In genomic region chr7:80301522-80301921, GRCm38 (mm10) we compare ENCODE assay signal across 16 mouse cellular contexts. TPM values are rescaled to one million over a fixed set of nuclear protein-coding genes. Genes with fewer than 3 reads are reported as not detected.
DNase-seq lines count a peak whose midpoint lies in the region; ATAC-seq and TF ChIP-seq lines count a peak whose summit lies in the region.
"Had no signal": no experiment of that assay in that cellular context is flagged by ENCODE, and none has a peak within 500 bp of the region (broad histone marks: within the 10 kb centered on the region; RNA-seq: fewer than 3 reads in every experiment).

No protein-coding gene starts in this region.

- no peak for TF ChIP-seq POLR2A in thymus, adult 2 months (IDR thresholded peaks at IDR 0.05; ENCODE audit: control insufficient read depth, extremely low read depth, insufficient read depth, low read length, poor library complexity)

- peak; percentile 28; the same call in 1 of the 2 replicates for TF ChIP-seq CTCF in kidney, postnatal 0 days (IDR thresholded peaks at IDR 0.05; ENCODE audit: low read depth)
- no peak for TF ChIP-seq CTCF in thymus, adult 2 months (IDR thresholded peaks at IDR 0.05; ENCODE audit: borderline replicate concordance, control insufficient read depth, extremely low read depth, insufficient read depth, low read length, poor library complexity)

- no peak for ATAC-seq in kidney, postnatal 0 days (replicated peaks; ENCODE audit: low FRiP score, low read depth)
- ATAC-seq in kidney, embryonic 14.5 days (ENCODE audit: low FRiP score, low TSS enrichment), result no peak
- ATAC-seq in cerebellum, adult (ENCODE audit: insufficient number of reproducible peaks, low FRiP score, low TSS enrichment), result no peak
- ATAC-seq: forebrain, embryonic 13.5 days had no signal

- no peak overlapping the region for H3K4me2 ChIP-seq in kidney, postnatal 0 days (ENCODE audit: low read length)
- H3K4me2 ChIP-seq in kidney, embryonic 14.5 days (replicated peaks; ENCODE audit: low read depth, low read length), result no peak overlapping the region
- H3K4me2 ChIP-seq: forebrain, embryonic 13.5 days; hindbrain, embryonic 12.5 days had no signal

- H3K36me3 ChIP-seq in kidney, postnatal 0 days (ENCODE audit: insufficient read depth, low read length), result peaks cover 30% of the 10 kb centered on the region
- peaks cover 66% of the 10 kb centered on the region for H3K36me3 ChIP-seq in kidney, embryonic 14.5 days (ENCODE audit: control insufficient read depth, insufficient read depth, low read length)
- H3K36me3 ChIP-seq in thymus, adult 2 months (ENCODE audit: control insufficient read depth, insufficient read depth, low read length), result peaks cover 58% of the 10 kb centered on the region

- no peak overlapping the region for H3K4me3 ChIP-seq in kidney, postnatal 0 days (replicated peaks; ENCODE audit: low read depth, low read length)
- H3K4me3 ChIP-seq in kidney, embryonic 14.5 days (ENCODE audit: low read length), result no peak overlapping the region
- H3K4me3 ChIP-seq in thymus, adult 2 months (ENCODE audit: control insufficient read depth, insufficient read depth, low read length), result no peak overlapping the region
- H3K4me3 ChIP-seq: forebrain, embryonic 13.5 days; hindbrain, embryonic 12.5 days had no signal

- H3K4me1 ChIP-seq in kidney, postnatal 0 days (replicated peaks; ENCODE audit: insufficient read depth, low read length), result no peaks in the 10 kb centered on the region
- H3K4me1 ChIP-seq in kidney, embryonic 14.5 days (ENCODE audit: control insufficient read depth, insufficient read depth, low read length), result no peaks in the 10 kb centered on the region
- no peaks in the 10 kb centered on the region; the same call in 1 of the 2 replicates for H3K4me1 ChIP-seq in thymus, adult 2 months (replicated peaks; ENCODE audit: control insufficient read depth, insufficient read depth, low read length)

- WGBS in kidney, postnatal 0 days, result 87% methylated on average over 2 of the region's 2 CpGs
- WGBS in kidney, embryonic 14.5 days, result 91% methylated on average over 2 of the region's 2 CpGs
- 97% methylated on average over 2 of the region's 2 CpGs for WGBS in thymus, adult 2 months

- no peak overlapping the region for H3K27ac ChIP-seq in kidney, postnatal 0 days
- H3K27ac ChIP-seq in kidney, embryonic 14.5 days (ENCODE audit: low read depth, low read length), result no peak overlapping the region
- H3K27ac ChIP-seq in thymus, adult 2 months (ENCODE audit: control insufficient read depth, insufficient read depth, low read length), result no peak overlapping the region
- H3K27ac ChIP-seq: forebrain, embryonic 13.5 days; hindbrain, embryonic 12.5 days; macrophage had no signal

- H3K9ac ChIP-seq in kidney, postnatal 0 days (ENCODE audit: low read depth, low read length), result no peak overlapping the region
- no peak overlapping the region for H3K9ac ChIP-seq in kidney, embryonic 14.5 days (ENCODE audit: low read depth, low read length)
- H3K9ac ChIP-seq: forebrain, embryonic 13.5 days; hindbrain, embryonic 12.5 days had no signal

- DNase-seq in kidney, postnatal 0 days (ENCODE audit: low spot score), result no peak
- DNase-seq in thymus, postnatal 4 days, result peak; percentile 42
- DNase-seq in thymus, adult 2 months, result no peak
- DNase-seq in induced T-regulatory cell, adult 2 months (ENCODE audit: low read depth), result peak; percentile 51
- DNase-seq in left cerebral cortex, adult 18-20 months (ENCODE audit: low spot score in 2 of 2), result no peak
- DNase-seq: adrenal gland, postnatal 25 days; cerebellum, postnatal 10 days; embryo, embryonic 11 days; kidney, adult 11 months; kidney, postnatal 25 days; right cerebral cortex, postnatal 4 days had no signal

- H3K9me3 ChIP-seq in kidney, postnatal 0 days (replicated peaks; ENCODE audit: low read length), result no peaks in the 10 kb centered on the region
- no peaks in the 10 kb centered on the region for H3K9me3 ChIP-seq in kidney, embryonic 14.5 days (ENCODE audit: control insufficient read depth, low read length)
- H3K9me3 ChIP-seq: forebrain, embryonic 13.5 days; hindbrain, embryonic 12.5 days had no signal

- no peaks in the 10 kb centered on the region for H3K27me3 ChIP-seq in kidney, postnatal 0 days (ENCODE audit: insufficient read depth, low read length)
- H3K27me3 ChIP-seq in kidney, embryonic 14.5 days (ENCODE audit: control insufficient read depth, insufficient read depth, low read length), result no peaks in the 10 kb centered on the region
- no peaks in the 10 kb centered on the region for H3K27me3 ChIP-seq in thymus, adult 2 months (ENCODE audit: control insufficient read depth, insufficient read depth, low read length)
- H3K27me3 ChIP-seq: forebrain, embryonic 13.5 days; hindbrain, embryonic 12.5 days had no signal

RNA-seq across cellular contexts. Expression of gene Prc1, which starts 7.3 kb away (rescaled TPM):
- polyA plus RNA-seq in kidney, postnatal 0 days (2015; fragmentation: Nextera tagmentation; extraction: Ambion mirVana), result 53.8 and 59.6 TPM in 2 replicates
- 140 and 158 TPM in 2 replicates for polyA plus RNA-seq in kidney, embryonic 14.5 days (2014; fragmentation: Nextera tagmentation; extraction: Ambion mirVana)
- polyA plus RNA-seq in thymus, adult 2 months (2012; rRNA removed), result 80.6 and 84.4 TPM in 2 replicates
- total RNA-seq in left cerebral cortex, adult 18-20 months (2021), result under 1 TPM; 0.75 to 0.93 TPM

RNA-seq across cellular contexts. Expression of gene Rccd1, which starts 22.7 kb away (rescaled TPM):
- 3.7 and 4.3 TPM in 2 replicates for polyA plus RNA-seq in kidney, postnatal 0 days (2015; fragmentation: Nextera tagmentation; extraction: Ambion mirVana)
- polyA plus RNA-seq in kidney, embryonic 14.5 days (2014; fragmentation: Nextera tagmentation; extraction: Ambion mirVana), result 15.1 and 15.9 TPM in 2 replicates
- polyA plus RNA-seq in thymus, adult 2 months (2012; rRNA removed), result 17.6 and 20.4 TPM in 2 replicates
- 10 to 100 TPM; 13.1 to 14.5 TPM for total RNA-seq in left cerebral cortex, adult 18-20 months (2021)

RNA-seq across cellular contexts. Expression of gene Vps33b, which starts 32.1 kb away (rescaled TPM):
- 4.9 and 5.7 TPM in 2 replicates for polyA plus RNA-seq in kidney, postnatal 0 days (2015; fragmentation: Nextera tagmentation; extraction: Ambion mirVana)
- polyA plus RNA-seq in kidney, embryonic 14.5 days (2014; fragmentation: Nextera tagmentation; extraction: Ambion mirVana), result 9.9 and 15.5 TPM in 2 replicates
- 21.9 and 23.3 TPM in 2 replicates for polyA plus RNA-seq in thymus, adult 2 months (2012; rRNA removed)
- 10 to 100 TPM; 18.8 to 21.6 TPM for total RNA-seq in left cerebral cortex, adult 18-20 months (2021)

RNA-seq across cellular contexts. Expression of gene Unc45a, which starts 39.3 kb away (rescaled TPM):
- 28.2 and 29.7 TPM in 2 replicates for polyA plus RNA-seq in kidney, postnatal 0 days (2015; fragmentation: Nextera tagmentation; extraction: Ambion mirVana)
- polyA plus RNA-seq in kidney, embryonic 14.5 days (2014; fragmentation: Nextera tagmentation; extraction: Ambion mirVana), result 17.8 and 27.8 TPM in 2 replicates
- 97.7 and 105 TPM in 2 replicates for polyA plus RNA-seq in thymus, adult 2 months (2012; rRNA removed)
- total RNA-seq in left cerebral cortex, adult 18-20 months (2021), result 10 to 100 TPM; 38.0 to 40.4 TPM

RNA-seq across cellular contexts. Expression of gene Ngrn, which starts 40.5 kb away (rescaled TPM):
- 48.9 and 50.6 TPM in 2 replicates for polyA plus RNA-seq in kidney, postnatal 0 days (2015; fragmentation: Nextera tagmentation; extraction: Ambion mirVana)
- 44.8 and 49.7 TPM in 2 replicates for polyA plus RNA-seq in kidney, embryonic 14.5 days (2014; fragmentation: Nextera tagmentation; extraction: Ambion mirVana)
- 43.2 and 53.8 TPM in 2 replicates for polyA plus RNA-seq in thymus, adult 2 months (2012; rRNA removed)
- total RNA-seq in left cerebral cortex, adult 18-20 months (2021), result 10 to 100 TPM; 41.8 to 47.0 TPM

Comparison
In these comparisons a context has a peak if more than half of its experiments do, and no peak if none do; other contexts are left out.
1. DNase-seq: peak in thymus, postnatal 4 days (single experiment) and induced T-regulatory cell, adult 2 months (single experiment); none in kidney, postnatal 0 days (single experiment), thymus, adult 2 months (single experiment) and left cerebral cortex, adult 18-20 months (0 of 2).